Mouse (Mus musculus) heart, adult 2 months (tissue): Measurements from ENCODE around the gene Rnf208.
A peak's percentile ranks its signal among the peaks of the same experiment; 100 is the strongest.

Source experiments
- EP300 ChIP-seq: fragments of 200-500 bp; IDR thresholded peaks from 2 replicates; pipeline ENCODE4 v1.6.1; 2011; ENCODE audit warnings: low read depth, low read length, control low read depth; ENCODE audit not compliant: insufficient read depth
- POLR2A ChIP-seq: fragments of 200-500 bp; IDR thresholded peaks from 2 replicates; pipeline ENCODE4 v1.6.1; 2011; ENCODE audit warnings: mild to moderate bottlenecking, low read depth, low read length, control low read depth; ENCODE audit not compliant: insufficient read depth

DNA sequence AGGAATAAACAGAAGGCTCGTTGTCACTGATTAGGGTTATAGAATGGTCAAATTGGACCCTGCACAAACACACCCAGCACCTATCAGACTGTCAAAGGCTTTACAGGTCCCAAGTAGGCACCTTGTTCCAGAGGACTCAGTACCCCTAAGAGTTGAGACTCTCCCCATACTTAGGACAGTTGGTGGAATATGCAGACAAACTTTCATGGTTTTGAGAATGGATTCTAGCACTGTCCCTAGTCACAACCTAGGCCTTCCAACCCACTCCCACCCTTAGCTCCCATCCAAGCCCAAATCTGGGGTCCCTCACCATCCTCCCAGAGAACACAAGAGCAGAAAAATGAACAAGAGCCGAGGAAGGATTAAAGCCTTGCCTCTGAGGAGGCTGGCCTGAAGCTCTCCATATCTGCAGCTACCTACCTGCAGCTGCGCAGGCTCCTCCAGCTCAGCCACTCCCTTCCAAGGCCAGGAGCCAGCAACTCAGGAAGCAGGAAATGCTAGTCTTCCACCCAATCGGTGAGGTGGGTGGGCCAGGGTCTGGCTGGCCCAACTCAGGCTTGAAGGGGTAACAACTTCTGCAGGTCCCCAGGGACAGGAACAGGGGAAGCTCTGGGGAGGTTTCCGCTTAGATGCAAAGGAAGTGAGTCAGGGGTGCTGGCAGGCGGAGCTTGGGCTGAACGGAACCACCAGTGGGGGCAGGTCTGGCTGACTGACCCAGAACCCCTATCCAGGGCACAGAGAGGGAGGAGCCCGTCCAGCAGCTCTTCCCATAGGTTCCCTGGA, 45.7 kb upstream of the Rnf208 start, which contains the start of gene Tor4a:
- TF ChIP-seq POLR2A, result peak; percentile 87
- TF ChIP-seq EP300, result peak; percentile 88
